Mouse (Mus musculus): ENCODE measurements around the gene Plk2. TPM values are rescaled to one million over a fixed set of nuclear protein-coding genes. Genes with fewer than 3 reads are reported as not detected.
"Not testable (repeated sequence)": the region's sequence is repeated elsewhere in the genome, so short reads cannot be mapped to it uniquely, and the experiment has no call there.

The Plk2 gene
- polyA plus RNA-seq (2015; fragmentation: Nextera tagmentation; extraction: Ambion mirVana), result 104 and 125 TPM in 2 replicates

GRCm38 (mm10) chr13:110394291-110395178 is at the start of gene Plk2:
Plk2 (plus strand) TSS chr13:110395046.
- H3K9ac ChIP-seq (replicated peaks), result peak within 1 kb of the TSS; percentile 77
- peak; percentile 96 for ATAC-seq (ENCODE audit: low FRiP score)
- peaks cover 21% of the 10 kb centered on the region for H3K4me1 ChIP-seq
- H3K27ac ChIP-seq (replicated peaks), result peak within 1 kb of the TSS; percentile 92
- H3K9me3 ChIP-seq (replicated peaks), result no peaks in the 10 kb centered on the region
- H3K4me2 ChIP-seq, result peak within 1 kb of the TSS; percentile 99
- WGBS, result under 1% methylated on average over 71 of the region's 71 CpGs
- peaks cover 21% of the 10 kb centered on the region for H3K36me3 ChIP-seq
- peak within 1 kb of the TSS; percentile 60 for H3K4me3 ChIP-seq (replicated peaks)
- no peaks in the 10 kb centered on the region for H3K27me3 ChIP-seq (replicated peaks)

GRCm38 (mm10) chr13:110346707-110347106 is 48.1 kb upstream of the Plk2 start:
- 17% methylated on average over 7 of the region's 7 CpGs for WGBS
- peak overlapping the region; percentile 58 for H3K27ac ChIP-seq (replicated peaks)
- H3K9me3 ChIP-seq (replicated peaks), result no peaks in the 10 kb centered on the region
- H3K4me3 ChIP-seq (replicated peaks), result no peak overlapping the region
- peak; percentile 58; the same call in 1 of the 2 replicates for ATAC-seq (ENCODE audit: low FRiP score)
- no peaks in the 10 kb centered on the region for H3K27me3 ChIP-seq (replicated peaks)
- H3K9ac ChIP-seq (replicated peaks), result no peak overlapping the region
- no peaks in the 10 kb centered on the region for H3K36me3 ChIP-seq
- H3K4me2 ChIP-seq, result no peak overlapping the region
- H3K4me1 ChIP-seq, result peaks cover 9% of the 10 kb centered on the region

- Histone ChIP-seq H3K9ac (replicated peaks) (no peak overlapping the region), H3K36me3 (no peaks in the 10 kb centered on the region), H3K27me3 (replicated peaks) (no peaks in the 10 kb centered on the region), H3K4me1 (peaks cover 5% of the 10 kb centered on the region; the same call in 1 of the 2 replicates), H3K4me3 (replicated peaks) (no peak overlapping the region), H3K27ac (replicated peaks) (no peak overlapping the region), H3K9me3 (replicated peaks) (no peaks in the 10 kb centered on the region), H3K4me2 (no peak overlapping the region)
- WGBS, result 86% methylated on average over 6 of the region's 6 CpGs
- ATAC-seq (ENCODE audit: low FRiP score), result no peak
Observed at GRCm38 (mm10) chr13:110351051-110351450, 43.8 kb upstream of the Plk2 start.

- Histone ChIP-seq H3K4me2 (no peak within 1 kb of the TSS), H3K9ac (replicated peaks) (no peak within 1 kb of the TSS), H3K4me3 (replicated peaks) (no peak within 1 kb of the TSS), H3K4me1 (no peaks in the 10 kb centered on the region), H3K9me3 (replicated peaks) (no peaks in the 10 kb centered on the region), H3K36me3 (no peaks in the 10 kb centered on the region), H3K27ac (replicated peaks) (no peak within 1 kb of the TSS), H3K27me3 (replicated peaks) (no peaks in the 10 kb centered on the region)
- 92% methylated on average over 2 of the region's 2 CpGs for WGBS
- no peak for ATAC-seq (ENCODE audit: low FRiP score)
Observed at GRCm38 (mm10) chr13:110356941-110357340, 37.9 kb upstream of the Plk2 start, which contains the start of gene Gapt. Gapt (minus strand) TSS chr13:110357199.

- no peak for ATAC-seq (ENCODE audit: low FRiP score)
Observed at GRCm38 (mm10) chr13:110363722-110364121, 31.1 kb upstream of the Plk2 start.

GRCm38 (mm10) chr13:110366477-110366876 is 28.4 kb upstream of the Plk2 start:
- no peak for ATAC-seq (ENCODE audit: low FRiP score)
- H3K4me1 ChIP-seq, result no peaks in the 10 kb centered on the region
- no peak overlapping the region for H3K4me3 ChIP-seq (replicated peaks)
- no peak overlapping the region for H3K27ac ChIP-seq (replicated peaks)
- no peak overlapping the region for H3K4me2 ChIP-seq
- no peaks in the 10 kb centered on the region for H3K36me3 ChIP-seq
- 91% methylated on average over 3 of the region's 3 CpGs for WGBS
- no peak overlapping the region for H3K9ac ChIP-seq (replicated peaks)
- no peaks in the 10 kb centered on the region for H3K9me3 ChIP-seq (replicated peaks)
- no peaks in the 10 kb centered on the region for H3K27me3 ChIP-seq (replicated peaks)

More at GRCm38 (mm10) chr13:110363722-110364121, 31.1 kb upstream of the Plk2 start:
- no peak overlapping the region for H3K4me2 ChIP-seq
- no peaks in the 10 kb centered on the region for H3K4me1 ChIP-seq
- no peak overlapping the region for H3K27ac ChIP-seq (replicated peaks)
- 85% methylated on average over 6 of the region's 6 CpGs for WGBS
- H3K4me3 ChIP-seq (replicated peaks), result no peak overlapping the region
- no peak overlapping the region for H3K9ac ChIP-seq (replicated peaks)
- no peaks in the 10 kb centered on the region for H3K36me3 ChIP-seq
- no peaks in the 10 kb centered on the region for H3K27me3 ChIP-seq (replicated peaks)
- H3K9me3 ChIP-seq (replicated peaks), result no peaks in the 10 kb centered on the region

GRCm38 (mm10) chr13:110367961-110368555 is 26.8 kb upstream of the Plk2 start:
- Histone ChIP-seq H3K27me3 (replicated peaks) (no peaks in the 10 kb centered on the region), H3K4me3 (replicated peaks) (no peak overlapping the region), H3K9me3 (replicated peaks) (no peaks in the 10 kb centered on the region), H3K27ac (replicated peaks) (0 out of 2 replicates have a peak overlapping the region, but pooled peaks have one; percentile 13), H3K36me3 (no peaks in the 10 kb centered on the region), H3K4me1 (no peaks in the 10 kb centered on the region), H3K9ac (replicated peaks) (no peak overlapping the region), H3K4me2 (no peak overlapping the region)
- 0 out of 2 replicates have a peak, but pooled peaks have one; percentile 29 for ATAC-seq (ENCODE audit: low FRiP score)
- 94% methylated on average over 3 of the region's 3 CpGs for WGBS

- ATAC-seq (ENCODE audit: low FRiP score), result peak; percentile 60; the same call in 1 of the 2 replicates
- not testable (repeated sequence) for H3K4me2 ChIP-seq; H3K27me3 ChIP-seq (replicated peaks); H3K9me3 ChIP-seq (replicated peaks); H3K4me1 ChIP-seq; H3K36me3 ChIP-seq; H3K4me3 ChIP-seq (replicated peaks); H3K9ac ChIP-seq (replicated peaks)
- WGBS, result 50% methylated on average over 6 of the region's 6 CpGs
- H3K27ac ChIP-seq (replicated peaks), result 0 out of 2 replicates have a peak overlapping the region, but pooled peaks have one; percentile 13
Observed at GRCm38 (mm10) chr13:110368556-110369040, 26.2 kb upstream of the Plk2 start.

GRCm38 (mm10) chr13:110369673-110370072 is 25.2 kb upstream of the Plk2 start:
- Histone ChIP-seq H3K27me3 (replicated peaks) (no peaks in the 10 kb centered on the region), H3K4me3 (replicated peaks) (no peak overlapping the region), H3K4me2 (no peak overlapping the region), H3K4me1 (no peaks in the 10 kb centered on the region), H3K27ac (replicated peaks) (no peak overlapping the region), H3K9me3 (replicated peaks) (no peaks in the 10 kb centered on the region), H3K36me3 (no peaks in the 10 kb centered on the region), H3K9ac (replicated peaks) (no peak overlapping the region)
- ATAC-seq (ENCODE audit: low FRiP score), result no peak
- 100% methylated on average over 1 of the region's 1 CpGs for WGBS

- Histone ChIP-seq H3K36me3 (no peaks in the 10 kb centered on the region), H3K9me3 (replicated peaks) (no peaks in the 10 kb centered on the region), H3K4me3 (replicated peaks) (no peak overlapping the region), H3K4me1 (no peaks in the 10 kb centered on the region), H3K4me2 (no peak overlapping the region), H3K27me3 (replicated peaks) (no peaks in the 10 kb centered on the region), H3K9ac (replicated peaks) (no peak overlapping the region), H3K27ac (replicated peaks) (no peak overlapping the region)
- WGBS, result 19% methylated on average over 5 of the region's 5 CpGs
- peak; percentile 65 for ATAC-seq (ENCODE audit: low FRiP score)
Observed at GRCm38 (mm10) chr13:110382447-110382901, 12.4 kb upstream of the Plk2 start.

- ATAC-seq (ENCODE audit: low FRiP score), result no peak
- Histone ChIP-seq H3K27me3 (replicated peaks) (no peaks in the 10 kb centered on the region), H3K4me1 (no peaks in the 10 kb centered on the region), H3K4me2 (no peak overlapping the region), H3K9me3 (replicated peaks) (no peaks in the 10 kb centered on the region), H3K9ac (replicated peaks) (no peak overlapping the region), H3K4me3 (replicated peaks) (no peak overlapping the region), H3K27ac (replicated peaks) (no peak overlapping the region), H3K36me3 (no peaks in the 10 kb centered on the region)
- WGBS, result 79% methylated on average over 6 of the region's 6 CpGs
Observed at GRCm38 (mm10) chr13:110384514-110384913, 10.3 kb upstream of the Plk2 start.
